Mouse (Mus musculus): ENCODE results near the gene Cars2.
"Not testable (repeated sequence)": the region's sequence is repeated elsewhere in the genome, so short reads cannot be mapped to it uniquely, and the experiment has no call there.

Gene Cars2

DNA sequence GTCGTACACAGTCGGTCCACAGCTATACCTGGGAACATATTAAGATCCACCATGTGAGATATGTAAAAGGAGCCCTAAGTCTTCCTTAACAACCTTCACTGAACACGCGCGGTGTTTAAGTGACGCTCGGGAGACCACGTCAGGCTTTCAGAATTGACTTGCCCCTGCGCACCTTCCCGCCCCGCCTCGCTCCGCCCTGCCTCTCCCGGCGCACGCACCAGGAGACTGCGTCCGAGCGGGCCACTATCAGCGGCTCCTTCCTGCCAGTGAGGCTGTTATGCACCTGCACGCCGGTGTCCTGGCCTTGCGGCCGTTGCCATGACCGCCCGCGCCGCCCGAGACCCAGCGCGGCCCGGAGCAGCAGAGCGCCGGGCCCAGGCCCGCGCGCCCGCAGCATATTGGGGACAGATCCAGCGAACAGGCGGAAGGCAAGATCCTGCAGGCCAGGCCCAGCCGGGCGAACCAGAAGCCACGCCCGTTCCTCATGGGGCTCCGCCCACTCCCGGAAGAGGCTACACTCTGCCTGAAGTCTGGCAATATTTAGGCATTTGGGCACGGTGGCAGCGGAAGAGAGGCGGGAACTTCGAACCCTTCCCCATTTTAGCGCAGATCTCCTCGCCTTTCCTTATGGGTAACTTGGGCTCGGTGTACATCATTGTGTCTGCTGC, at the start of gene Cars2:
Cars2 (minus strand) TSS at position 503 of the 668 bp plus-strand sequence.
- DNase-seq = peak; percentile 95 to 96

DNA sequence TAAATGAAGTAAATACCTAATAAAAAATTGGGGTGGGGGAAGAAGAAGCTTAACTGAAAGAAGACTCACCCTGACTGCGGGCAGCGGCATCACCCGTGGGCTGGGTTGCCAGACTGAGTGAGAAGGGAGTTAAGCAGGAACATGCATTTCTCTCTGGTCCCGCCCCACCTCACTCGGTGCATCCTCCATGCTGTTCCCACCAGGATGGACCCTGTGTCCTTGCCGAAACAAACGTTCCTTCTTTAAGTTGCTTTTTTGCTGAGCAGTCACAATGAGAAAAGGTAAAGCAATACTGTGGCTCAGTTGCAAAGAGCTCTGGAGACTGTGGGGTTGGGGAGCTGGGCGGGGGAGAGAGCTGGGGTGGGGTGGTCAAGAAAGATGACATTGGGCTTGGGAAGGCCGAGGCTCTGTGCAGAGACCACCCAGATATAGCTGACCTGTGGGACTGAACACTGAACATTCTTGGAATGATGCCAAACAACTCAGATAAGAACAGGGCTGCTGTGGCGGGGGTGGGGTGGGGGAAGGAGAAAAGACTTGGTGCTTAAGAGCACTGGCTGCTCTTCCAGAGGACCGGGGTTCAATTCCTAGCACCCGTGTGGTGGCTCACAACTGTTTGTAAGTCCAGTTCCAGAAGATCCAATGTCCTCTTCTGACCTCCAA, 42.8 kb upstream of the Cars2 start:
- no peak for DNase-seq

DNA sequence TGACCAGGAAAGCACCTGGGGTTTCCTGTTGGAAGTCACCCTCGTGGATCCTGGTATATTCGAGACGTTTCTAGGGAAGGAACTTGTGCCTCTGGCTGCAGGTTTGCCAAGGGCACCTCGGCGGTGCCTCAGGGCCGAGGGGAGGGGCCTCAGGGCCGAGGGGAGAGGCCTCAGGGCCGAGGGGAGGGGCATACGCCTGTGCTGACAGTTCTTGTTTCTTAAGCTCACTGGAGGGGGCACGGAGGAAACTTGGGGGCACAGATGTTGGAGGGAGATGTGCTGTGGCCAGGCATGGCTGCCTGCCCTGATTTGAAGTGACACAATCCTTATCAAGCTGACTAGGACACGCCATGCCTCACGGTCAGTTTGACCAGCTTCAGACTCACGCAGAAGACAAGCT, 41.7 kb upstream of the Cars2 start:
- DNase-seq = no peak

DNA sequence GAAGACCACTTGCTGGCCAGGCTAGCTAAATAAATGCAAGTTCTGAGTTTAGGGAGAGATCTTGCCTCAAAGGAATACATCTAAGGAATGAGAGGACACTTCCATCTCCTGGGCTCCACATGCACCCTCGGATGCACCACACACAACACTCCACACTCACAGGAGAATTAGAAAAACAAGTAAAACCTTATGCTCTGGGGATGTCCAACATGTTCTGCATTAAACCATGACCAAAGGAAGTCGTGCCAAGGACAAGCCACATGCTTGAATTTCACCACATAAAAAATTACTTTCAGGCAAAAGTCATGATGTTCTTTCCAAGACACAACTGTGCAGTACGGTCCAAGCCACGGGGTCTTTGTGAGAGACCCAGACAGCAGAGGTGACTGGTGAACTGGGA, 41.3 kb upstream of the Cars2 start:
- no peak for DNase-seq

DNA sequence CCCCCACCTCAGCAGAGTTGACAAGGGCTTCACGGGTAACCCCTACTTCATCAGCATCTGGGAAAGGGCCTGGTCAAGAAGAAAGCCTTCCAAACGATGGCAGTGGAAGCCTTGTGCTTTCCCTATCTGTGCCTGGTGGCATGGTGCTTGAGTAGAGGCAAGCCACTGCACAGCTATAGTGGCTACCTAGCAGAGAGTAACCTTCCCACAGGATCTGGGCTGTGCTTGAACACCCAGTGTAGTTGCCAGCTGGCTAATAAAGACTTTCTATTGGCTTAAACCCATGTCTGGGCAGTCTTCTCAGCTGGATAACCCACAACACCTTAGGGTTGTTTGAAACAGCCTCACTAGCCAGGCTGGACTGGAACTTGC, 35.8 kb upstream of the Cars2 start:
- no peak for DNase-seq

DNA sequence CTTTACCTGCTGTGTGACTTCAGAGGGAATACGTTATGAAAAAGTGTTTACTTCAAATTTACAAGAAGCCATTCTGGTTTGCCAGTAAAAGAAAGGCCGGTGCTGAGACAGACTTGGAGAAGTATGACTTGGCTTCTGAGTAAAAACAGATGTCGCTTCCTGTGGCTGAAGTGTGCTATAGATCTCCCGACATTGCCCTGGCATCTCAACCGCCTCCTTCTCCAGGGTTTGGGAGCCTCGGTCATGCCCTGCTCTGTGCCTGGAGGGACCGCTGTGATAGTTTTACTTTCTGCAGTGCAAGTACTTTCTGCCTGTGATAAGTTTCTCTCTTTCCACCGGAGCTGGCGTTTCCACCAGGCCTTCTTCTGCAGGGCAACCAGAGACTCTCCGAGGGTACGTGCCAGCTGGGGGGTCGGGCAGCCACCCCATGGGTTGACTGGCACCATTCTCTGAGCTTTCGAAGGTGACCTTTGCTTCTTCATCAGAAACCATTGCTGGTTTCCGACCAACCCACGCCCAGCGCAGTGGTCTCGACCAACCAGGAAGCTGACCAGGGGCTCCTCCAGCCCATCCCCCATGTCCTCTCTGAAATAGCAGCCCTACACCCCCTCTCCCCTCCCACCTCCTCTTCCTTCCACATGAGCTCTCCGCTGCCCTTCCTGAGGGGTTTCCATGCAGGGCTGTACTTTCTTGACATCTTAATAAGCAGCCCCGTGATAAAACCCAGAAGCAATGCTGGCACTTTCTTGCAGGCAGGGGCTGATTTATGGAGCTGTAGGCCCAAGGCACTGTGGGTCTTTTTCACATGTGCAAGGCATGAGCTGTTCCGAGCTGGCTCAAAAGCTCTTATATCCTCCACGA, 35.2 kb upstream of the Cars2 start:
- DNase-seq = peak in 1 of 2 experiments; percentile 47

DNA sequence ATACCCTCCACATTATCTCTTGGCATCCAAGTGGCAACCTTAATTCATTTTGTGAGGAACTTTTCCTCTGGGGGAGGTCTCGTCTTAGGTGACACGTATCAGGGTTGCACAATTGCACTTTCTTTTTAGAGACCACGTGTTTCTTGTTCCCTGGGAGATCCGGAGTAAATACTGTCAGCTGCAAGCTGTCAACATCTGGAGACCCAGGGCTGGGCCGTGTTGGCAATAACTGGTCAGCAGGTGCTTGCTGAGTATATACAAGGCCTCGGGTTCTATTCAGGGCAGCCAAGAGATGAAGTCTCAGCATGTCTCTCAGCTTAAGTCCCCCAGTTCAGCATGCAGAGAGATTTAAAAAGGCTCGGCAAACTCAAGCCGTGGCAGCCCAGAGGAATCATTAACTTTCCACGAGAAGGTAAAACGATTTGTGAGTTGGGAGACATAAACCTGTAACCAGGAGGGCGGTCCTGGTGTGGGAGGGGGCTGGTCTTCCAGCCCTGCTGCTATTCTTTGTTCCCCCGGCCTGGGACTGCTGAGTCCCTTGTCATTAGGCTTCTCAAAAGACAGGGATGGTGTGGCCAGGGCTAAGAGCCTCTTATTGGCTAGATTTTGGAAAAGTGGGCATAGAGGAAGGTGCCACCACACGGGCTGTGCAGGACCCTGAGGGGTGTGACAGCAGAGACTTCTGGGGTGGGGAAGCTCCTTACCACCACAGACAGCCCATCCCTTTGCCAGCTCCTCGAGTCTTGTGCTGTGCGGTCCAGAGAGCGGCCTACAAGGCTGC, 25.2 kb upstream of the Cars2 start:
- DNase-seq = no peak

DNA sequence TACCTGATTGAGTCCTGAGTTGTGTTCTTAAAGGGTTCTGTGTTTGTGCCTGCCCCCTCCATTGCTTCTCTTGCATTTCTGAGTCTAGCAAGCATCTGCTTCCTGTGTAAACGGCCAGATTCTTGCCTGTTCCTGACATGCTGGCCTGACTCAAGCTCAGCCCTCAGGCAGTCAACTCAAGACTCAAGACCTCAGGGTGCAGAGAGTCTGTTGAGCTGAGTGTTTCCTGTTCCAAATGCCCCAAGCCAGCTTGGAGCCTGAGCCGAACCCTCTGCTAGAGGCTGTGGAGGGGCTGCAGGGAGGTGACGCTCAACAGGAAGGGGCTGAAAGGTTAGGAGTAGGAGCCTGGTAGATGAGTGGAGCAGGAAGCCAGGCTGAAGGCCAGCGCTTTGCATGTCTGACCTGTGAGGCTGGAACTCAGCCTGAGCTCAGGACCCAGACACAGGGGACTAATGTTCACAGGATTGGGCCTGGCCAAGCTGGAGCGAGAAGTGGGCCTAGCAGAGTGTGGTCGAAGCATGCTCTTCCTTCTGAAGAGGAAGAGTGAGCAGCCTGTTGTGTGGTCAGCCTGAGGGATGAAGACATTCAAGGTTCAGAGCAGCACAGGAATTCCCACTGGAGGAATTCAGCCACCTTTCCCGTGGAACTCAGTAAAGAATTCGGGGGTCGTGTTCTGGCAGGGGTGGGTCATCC, 24.5 kb upstream of the Cars2 start:
- peak in 1 of 2 experiments; percentile 42 for DNase-seq

DNA sequence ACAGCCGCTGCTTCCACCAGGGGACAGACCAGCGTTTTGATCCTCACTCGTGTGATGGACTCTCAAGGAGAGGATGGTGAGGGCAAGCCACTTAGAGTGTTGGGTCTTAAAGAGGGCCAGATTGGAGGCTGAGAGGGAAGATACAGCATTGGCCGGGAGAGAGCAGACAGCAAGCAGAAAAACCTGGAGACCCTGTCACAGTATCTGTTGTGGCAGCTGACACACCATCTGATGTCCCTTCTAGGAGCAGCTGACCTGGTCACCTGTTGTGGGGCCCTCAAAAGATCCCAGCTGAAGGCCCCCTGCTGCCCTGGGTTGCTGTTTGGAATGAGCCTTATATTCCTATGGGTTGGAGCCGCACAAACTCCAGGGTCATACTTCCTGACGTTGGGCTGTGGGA, 21.8 kb upstream of the Cars2 start:
- no peak for DNase-seq

DNA sequence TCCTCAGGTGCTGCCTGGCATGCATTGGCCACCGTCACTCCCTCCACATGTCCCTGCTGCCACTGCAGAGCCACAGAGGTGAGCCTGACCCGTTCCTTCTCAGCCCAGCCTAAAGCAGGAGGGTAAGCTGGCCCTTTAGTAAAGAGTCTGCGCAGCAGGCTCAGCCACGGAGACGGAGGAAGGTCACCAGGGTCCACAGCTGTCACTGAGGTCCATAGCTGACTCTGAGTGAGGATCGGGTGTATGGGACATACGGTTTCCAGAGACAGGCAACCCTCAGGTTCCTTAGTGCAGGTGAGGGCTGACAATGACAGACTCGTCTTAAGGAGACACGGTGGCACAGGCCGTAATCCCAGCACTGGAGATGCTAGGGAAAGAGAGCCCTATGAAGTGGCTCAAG, 21.4 kb upstream of the Cars2 start:
- no peak for DNase-seq

DNA sequence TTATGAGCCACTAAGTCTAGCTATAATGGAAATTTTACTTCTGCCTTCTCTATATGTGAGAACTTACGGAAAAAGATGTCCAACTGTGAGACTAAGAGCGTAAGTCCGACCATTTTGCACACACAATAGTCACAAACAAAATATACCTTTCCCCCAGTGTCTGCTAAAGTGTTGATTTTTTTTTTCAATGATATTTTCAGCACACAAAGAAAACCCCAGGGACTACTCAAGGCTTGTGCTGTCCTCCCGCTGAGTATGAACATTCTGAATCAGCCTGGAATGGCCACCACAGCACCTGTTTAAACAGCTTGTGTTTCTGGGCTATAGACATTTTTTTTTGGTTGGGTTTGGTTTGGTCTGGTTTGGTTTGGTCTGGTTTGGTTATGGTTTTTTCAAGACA, 20.2 kb upstream of the Cars2 start:
- DNase-seq = no peak

DNA sequence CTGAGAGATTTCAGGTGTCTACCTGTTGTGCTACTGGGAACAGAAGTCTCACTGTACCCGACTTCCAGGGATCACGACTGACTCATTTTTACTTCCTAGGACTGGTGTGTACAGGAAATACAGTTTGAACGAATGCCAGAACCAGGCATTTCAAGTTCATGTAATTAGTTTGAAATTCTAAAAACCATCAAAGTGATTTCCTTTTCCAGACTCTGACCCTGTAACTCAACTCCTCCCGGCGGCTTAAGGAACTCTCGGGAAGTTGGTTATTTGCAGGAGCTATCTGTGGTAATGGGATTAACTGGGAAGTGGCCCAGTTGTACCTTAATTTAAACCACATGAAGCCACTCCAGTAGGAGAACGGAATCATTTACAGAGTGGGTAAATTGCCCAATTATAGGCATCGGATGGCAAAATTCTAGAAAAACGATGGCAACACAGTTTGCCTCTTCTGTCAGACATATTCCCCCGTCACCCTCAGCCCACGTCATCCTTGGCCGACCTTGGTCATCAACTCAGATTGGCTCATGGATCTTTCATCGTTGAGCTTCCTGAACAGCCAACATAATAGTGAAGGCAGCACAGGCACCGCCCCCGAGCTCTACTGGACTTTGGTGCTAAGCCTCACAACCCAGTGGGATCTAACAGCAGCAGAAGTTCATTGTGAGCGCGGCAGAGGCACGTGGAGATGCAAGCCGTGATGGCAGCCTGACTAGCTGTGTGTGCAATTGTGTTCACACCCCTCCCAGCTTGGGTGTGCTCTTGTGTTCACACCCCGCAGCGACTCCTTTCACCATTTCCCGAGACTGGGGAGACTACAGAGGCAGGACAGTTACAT, 18.9 kb upstream of the Cars2 start:
- DNase-seq = no peak

DNA sequence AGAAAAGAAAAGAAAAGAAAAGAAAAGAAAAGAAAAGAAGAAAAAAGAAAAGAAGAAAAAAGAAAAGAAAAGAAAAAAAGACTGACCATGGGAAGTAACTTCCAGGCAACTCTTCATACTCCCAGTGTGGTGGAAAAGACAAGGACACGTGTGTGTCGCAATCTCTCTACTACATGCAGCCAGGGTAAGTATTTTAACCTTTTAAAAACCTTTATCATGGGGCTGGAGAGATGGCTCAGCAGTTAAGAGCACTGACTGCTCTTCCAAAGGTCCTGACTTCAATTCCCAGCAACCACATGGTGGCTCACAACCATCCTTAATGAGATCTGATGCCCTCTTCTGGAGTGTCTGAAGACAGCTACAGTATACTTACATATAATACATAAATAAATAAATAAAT, 17.6 kb upstream of the Cars2 start:
- DNase-seq = not testable (repeated sequence)

DNA sequence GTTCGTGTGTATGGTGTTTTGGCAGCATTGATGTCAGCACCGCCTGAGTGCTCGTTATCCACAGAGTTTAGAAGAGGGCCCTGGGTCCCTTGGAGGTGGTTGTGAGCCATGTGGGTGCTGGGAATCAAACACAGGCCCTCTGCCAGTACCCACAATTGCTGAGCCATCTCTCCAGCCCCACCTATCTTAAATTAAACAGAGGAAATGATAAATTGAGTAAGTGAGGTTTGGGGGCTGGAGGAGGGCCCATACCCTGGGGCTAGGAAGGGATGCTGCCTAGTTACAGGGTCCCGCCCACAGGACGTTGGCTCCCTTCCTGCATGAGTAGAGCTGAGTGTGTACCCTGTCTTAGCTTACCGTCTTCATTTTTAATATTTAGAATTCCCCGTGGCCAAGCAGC, 14.1 kb upstream of the Cars2 start:
- no peak for DNase-seq

DNA sequence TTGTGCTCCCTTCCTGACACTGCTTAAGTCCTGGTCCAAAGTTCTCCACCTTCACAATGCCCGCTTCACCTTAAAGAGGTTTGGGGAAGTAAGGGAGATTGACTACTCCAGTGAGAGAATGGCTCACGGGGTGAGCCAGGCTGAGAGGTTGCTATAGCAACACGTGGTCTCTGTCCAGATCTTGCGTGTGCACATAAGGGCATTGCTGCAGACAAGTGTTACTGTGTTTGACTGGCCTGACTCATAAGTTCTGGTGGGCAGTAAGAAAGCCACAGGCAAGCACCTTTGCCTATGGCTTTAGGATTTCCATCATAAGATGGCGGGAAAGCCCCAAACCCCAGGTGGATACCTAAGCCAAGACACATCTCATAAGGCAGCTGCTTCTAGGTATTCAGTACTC, 13.7 kb upstream of the Cars2 start:
- DNase-seq = no peak

DNA sequence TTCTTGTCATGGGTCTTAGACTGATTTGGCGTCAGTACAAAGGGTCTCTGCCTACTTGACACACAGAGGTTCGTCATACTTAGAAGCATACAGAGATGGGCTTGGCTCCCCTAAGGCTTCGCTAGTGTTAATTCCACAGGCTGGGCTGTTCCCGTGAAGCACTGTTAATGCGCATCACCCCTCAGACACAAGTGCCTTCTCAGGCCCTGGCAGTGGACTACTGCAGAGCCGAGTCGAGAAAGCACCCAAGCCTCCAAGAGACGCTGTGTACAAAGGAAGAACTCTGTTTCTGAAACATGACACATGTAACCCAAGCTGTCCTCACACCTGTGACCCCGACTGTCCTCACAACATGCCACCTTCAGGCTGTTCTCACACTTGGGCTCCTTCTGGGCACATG, 9.6 kb upstream of the Cars2 start:
- DNase-seq = no peak

DNA sequence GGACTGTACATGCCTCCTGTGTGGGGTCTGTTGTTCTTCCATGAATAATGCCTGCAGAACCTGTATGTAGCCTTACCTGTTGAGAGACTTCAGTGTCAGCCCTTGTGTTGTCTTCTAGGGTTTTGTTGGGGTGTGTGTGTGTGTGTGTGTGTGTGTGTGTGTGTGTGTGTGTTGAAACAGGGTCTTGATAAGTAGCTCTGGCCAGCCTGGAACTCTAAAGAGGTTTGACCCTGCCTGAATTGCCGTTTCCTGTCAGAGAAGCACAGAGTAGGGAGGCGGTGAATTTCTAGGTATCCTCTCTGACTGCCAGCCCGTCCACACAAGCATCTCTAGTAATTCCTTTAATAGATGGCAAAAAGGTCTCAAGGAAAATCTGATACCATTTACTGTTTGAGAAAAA, 8.9 kb upstream of the Cars2 start:
- DNase-seq = no peak

DNA sequence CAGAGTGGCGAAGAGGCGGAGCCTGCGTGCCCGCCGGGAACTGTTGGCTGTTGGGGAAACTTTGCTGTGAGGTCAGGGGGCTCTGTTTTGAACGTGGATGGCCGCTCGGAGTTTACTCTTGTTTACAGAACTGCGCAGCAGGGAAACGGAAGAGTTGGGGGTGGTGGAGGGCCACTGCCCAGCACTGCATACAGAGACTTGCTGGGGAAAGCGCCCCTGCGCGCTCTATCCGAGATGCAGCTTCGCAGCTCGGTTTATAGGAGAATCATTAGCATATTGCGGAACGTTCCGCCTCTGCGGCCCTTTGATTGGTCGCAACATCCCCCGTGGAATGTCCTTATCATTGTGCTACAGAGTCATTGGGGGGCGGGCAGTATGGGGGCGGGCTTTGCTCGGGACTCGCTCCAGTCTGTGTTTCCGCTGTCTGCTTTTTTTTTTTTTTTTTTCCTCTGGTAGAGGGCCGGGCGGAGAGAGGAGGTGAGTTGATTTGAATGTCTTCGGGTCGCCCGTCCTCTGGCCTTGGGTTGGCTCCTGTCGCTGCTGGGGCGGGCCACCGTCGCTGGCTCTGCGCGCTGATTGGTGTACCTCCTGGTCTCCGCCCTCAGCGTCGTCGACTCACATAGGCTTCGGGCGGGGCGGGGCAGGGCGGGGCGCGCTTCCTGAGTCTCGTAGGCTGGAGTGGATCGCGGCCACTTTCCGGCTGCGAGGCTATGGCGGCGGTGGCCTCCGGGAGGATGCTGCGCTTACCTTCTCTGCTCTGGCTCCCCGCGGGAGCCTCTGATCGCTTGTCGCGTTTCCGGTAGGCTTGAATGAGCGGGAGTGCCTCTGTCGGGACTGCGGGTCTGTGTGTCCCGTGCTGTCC, 7.4 kb upstream of the Cars2 start:
- DNase-seq = peak; percentile 98 to 99

DNA sequence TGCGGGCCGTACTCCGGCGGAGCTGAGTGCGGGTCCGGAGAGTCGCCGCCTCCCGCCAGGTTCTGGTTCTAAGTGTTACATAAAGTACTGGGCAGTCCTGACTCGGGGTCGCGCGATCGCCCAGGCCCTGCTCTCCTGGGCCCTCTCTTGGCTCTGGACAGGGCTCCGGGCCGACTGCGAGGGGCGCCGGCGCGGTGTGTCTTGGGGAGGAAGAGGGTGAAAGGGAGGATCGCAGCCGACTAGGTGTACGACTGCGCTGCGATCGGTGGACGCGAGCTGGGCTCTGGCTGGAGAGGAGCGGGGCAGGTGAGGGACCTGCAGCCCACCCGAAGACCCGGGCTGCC, 6.8 kb upstream of the Cars2 start:
- DNase-seq = no peak

DNA sequence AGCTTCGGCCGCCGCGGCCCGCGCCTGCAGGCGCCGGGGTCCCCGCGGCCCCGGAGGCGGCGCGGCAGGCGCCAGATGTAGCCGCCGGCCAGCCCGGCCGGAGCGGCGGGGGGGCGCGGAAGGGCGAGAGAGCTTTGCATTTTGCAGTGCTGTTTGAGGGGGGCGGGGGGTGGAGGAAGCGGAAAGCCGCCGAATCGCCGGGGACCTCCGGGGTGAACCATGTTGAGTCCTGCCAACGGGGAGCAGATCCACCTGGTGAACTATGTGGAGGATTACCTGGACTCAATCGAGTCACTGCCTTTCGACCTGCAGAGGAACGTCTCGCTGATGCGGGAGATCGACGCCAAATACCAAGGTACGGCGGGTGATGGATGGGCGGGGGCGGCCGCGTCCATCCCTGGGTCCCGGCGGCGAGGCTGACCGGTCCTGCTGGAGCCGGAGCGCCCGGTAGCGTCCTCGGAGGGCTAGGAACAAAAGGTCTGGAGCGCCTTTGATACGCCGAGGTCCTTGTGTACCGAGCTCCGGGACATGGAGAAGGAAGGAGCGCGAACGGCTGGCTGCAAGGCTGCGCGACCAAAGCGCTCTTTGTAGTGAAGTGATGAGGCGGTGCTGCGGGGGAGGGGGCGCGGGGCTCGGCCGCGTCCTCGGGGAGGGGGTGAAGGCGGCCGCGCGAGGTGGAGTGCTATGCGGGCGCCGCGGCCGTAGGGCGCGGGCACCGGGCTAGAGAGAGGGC, 6.3 kb upstream of the Cars2 start:
- DNase-seq = peak; percentile 56 to 64

All from lung, postnatal 4 days (tissue).